Comparison of ENCODE assay signal across 30 mouse cellular contexts in the genomic region with DNA sequence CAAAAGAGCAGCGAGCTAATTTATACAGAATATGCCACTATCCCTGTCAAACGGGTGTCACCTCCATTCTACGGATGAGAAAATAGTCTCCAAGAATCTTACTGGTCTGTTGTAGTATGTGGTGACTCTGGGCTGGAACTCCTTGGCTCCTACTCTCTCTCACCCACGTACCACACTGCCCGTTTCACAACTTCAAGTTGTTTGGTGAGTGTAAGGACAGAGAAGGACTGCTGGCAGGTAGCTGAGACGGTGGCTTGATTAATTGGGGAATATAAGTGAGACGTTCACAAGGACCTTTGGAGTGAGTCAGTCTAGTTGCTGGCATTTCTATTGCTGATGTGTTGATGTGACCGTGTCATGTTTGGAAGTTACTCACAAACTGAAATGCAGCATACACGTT. TPM values are rescaled to one million over a fixed set of nuclear protein-coding genes. Genes with fewer than 3 reads are reported as not detected.
DNase-seq lines count a peak whose midpoint lies in the region; ATAC-seq and TF ChIP-seq lines count a peak whose summit lies in the region.
"Had no signal": no experiment of that assay in that cellular context is flagged by ENCODE, and none has a peak within 500 bp of the region (broad histone marks: within the 10 kb centered on the region; RNA-seq: fewer than 3 reads in every experiment).

No protein-coding gene starts in this region.

- TF ChIP-seq POLR2A in kidney, adult 2 months (IDR thresholded peaks at IDR 0.05; ENCODE audit: low read depth, low read length) = no peak

- 73% methylated on average over 9 of the region's 9 CpGs for WGBS in kidney, adult 2 months
- WGBS in kidney, embryonic 14.5 days = 91% methylated on average over 9 of the region's 9 CpGs
- WGBS in neural tube, embryonic 14.5 days = 93% methylated on average over 9 of the region's 9 CpGs

- peaks cover 1% of the 10 kb centered on the region; the same call in 1 of the 2 replicates for H3K36me3 ChIP-seq in kidney, adult 2 months (ENCODE audit: control insufficient read depth, insufficient read depth, low read length)
- H3K36me3 ChIP-seq in kidney, embryonic 14.5 days (ENCODE audit: control insufficient read depth, insufficient read depth, low read length) = no peaks in the 10 kb centered on the region; the same call in 1 of the 2 replicates
- peaks cover 57% of the 10 kb centered on the region for H3K36me3 ChIP-seq in megakaryocyte, embryonic 14.5 days (replicated peaks; ENCODE audit: low read length)
- no peaks in the 10 kb centered on the region for H3K36me3 ChIP-seq in neural tube, embryonic 14.5 days (ENCODE audit: control insufficient read depth, insufficient read depth, low read length)
- H3K36me3 ChIP-seq: embryonic facial prominence, embryonic 13.5 days; limb, embryonic 15.5 days had no signal

- no peak overlapping the region for H3K4me2 ChIP-seq in kidney, embryonic 14.5 days (replicated peaks; ENCODE audit: low read depth, low read length)
- H3K4me2 ChIP-seq in neural tube, embryonic 14.5 days (ENCODE audit: low read depth, low read length) = peak overlapping the region; percentile 3; the same call in 1 of the 2 replicates
- H3K4me2 ChIP-seq: heart, embryonic 11.5 days; limb, embryonic 15.5 days; lung, embryonic 14.5 days had no signal

- no peaks in the 10 kb centered on the region for H3K9me3 ChIP-seq in kidney, embryonic 14.5 days (ENCODE audit: control insufficient read depth, low read length)
- no peaks in the 10 kb centered on the region for H3K9me3 ChIP-seq in megakaryocyte, embryonic 14.5 days
- H3K9me3 ChIP-seq in neural tube, embryonic 14.5 days (ENCODE audit: control insufficient read depth, low read length) = no peaks in the 10 kb centered on the region
- H3K9me3 ChIP-seq: embryonic facial prominence, embryonic 13.5 days; forebrain, embryonic 13.5 days; hindbrain, embryonic 15.5 days; limb, embryonic 10.5 days; limb, embryonic 15.5 days had no signal

- no peak overlapping the region for H3K27ac ChIP-seq in kidney, adult 2 months (ENCODE audit: insufficient read depth, low read depth, low read length)
- H3K27ac ChIP-seq in kidney, embryonic 14.5 days (ENCODE audit: low read depth, low read length) = no peak overlapping the region
- no peak overlapping the region for H3K27ac ChIP-seq in neural tube, embryonic 14.5 days (ENCODE audit: low read depth, low read length)
- H3K27ac ChIP-seq: embryonic facial prominence, embryonic 13.5 days; forebrain, embryonic 13.5 days; hindbrain, embryonic 15.5 days; limb, embryonic 10.5 days; limb, embryonic 15.5 days; stomach, postnatal 0 days had no signal

- H3K9ac ChIP-seq in kidney, embryonic 14.5 days (ENCODE audit: low read depth, low read length) = no peak overlapping the region
- no peak overlapping the region for H3K9ac ChIP-seq in neural tube, embryonic 14.5 days (replicated peaks; ENCODE audit: low read depth, low read length)
- H3K9ac ChIP-seq: embryonic facial prominence, embryonic 13.5 days; forebrain, embryonic 13.5 days; hindbrain, embryonic 15.5 days; limb, embryonic 15.5 days; lung, embryonic 14.5 days had no signal

- peaks cover 38% of the 10 kb centered on the region for H3K4me1 ChIP-seq in kidney, adult 2 months (ENCODE audit: control insufficient read depth, insufficient read depth, low read length)
- H3K4me1 ChIP-seq in kidney, embryonic 14.5 days (ENCODE audit: control insufficient read depth, insufficient read depth, low read length) = peaks cover 9% of the 10 kb centered on the region
- peaks cover 66% of the 10 kb centered on the region for H3K4me1 ChIP-seq in megakaryocyte, embryonic 14.5 days
- H3K4me1 ChIP-seq in neural tube, embryonic 14.5 days (ENCODE audit: control insufficient read depth, insufficient read depth, low read length) = peaks cover 8% of the 10 kb centered on the region

- H3K4me3 ChIP-seq in kidney, adult 2 months (ENCODE audit: insufficient read depth, low read depth, low read length) = peak overlapping the region; percentile 50; the same call in 1 of the 2 replicates
- no peak overlapping the region for H3K4me3 ChIP-seq in kidney, embryonic 14.5 days (ENCODE audit: low read length)
- peak overlapping the region; percentile 18 for H3K4me3 ChIP-seq in megakaryocyte, embryonic 14.5 days (replicated peaks)
- no peak overlapping the region for H3K4me3 ChIP-seq in neural tube, embryonic 14.5 days (ENCODE audit: low read depth, low read length)
- H3K4me3 ChIP-seq: embryonic facial prominence, embryonic 13.5 days; forebrain, embryonic 13.5 days; limb, embryonic 10.5 days; limb, embryonic 15.5 days had no signal

- ATAC-seq in kidney, embryonic 14.5 days (ENCODE audit: low FRiP score, low TSS enrichment) = no peak
- no peak for ATAC-seq in megakaryocyte, adult 5-6 weeks (ENCODE audit: poor library complexity, severe bottlenecking)
- no peak for ATAC-seq in neural tube, embryonic 14.5 days (ENCODE audit: low read depth)
- ATAC-seq: forebrain, embryonic 13.5 days had no signal

- no peak for DNase-seq in kidney, adult 2 months
- DNase-seq in gonadal fat pad, adult 2 months (ENCODE audit: low read depth) = peak; percentile 70
- no peak for DNase-seq in kidney, adult 8-10 months
- DNase-seq: adrenal gland, postnatal 25 days; B cell, adult 2 months; cerebellum, adult 11-12 months; cerebellum, adult 9-11 months; gastrocnemius, postnatal 14 days; heart, adult 18-20 months; heart, postnatal 36 days; kidney, adult 18-20 months; kidney, postnatal 10 days; layer of hippocampus, postnatal 36 days; lung, embryonic 14.5 days; midbrain, embryonic 14.5 days; right cerebral cortex, adult 18-20 months; spleen, adult 18-20 months; thymus, adult 18-20 months; thymus, postnatal 25 days had no signal

- no peak for TF ChIP-seq CTCF in kidney, adult 2 months (conservative IDR thresholded peaks at IDR 0.05; ENCODE audit: insufficient read depth, insufficient read length, low read depth, low read length)

- no peaks in the 10 kb centered on the region for H3K27me3 ChIP-seq in kidney, adult 2 months (replicated peaks; ENCODE audit: control insufficient read depth, insufficient read depth, low read length)
- H3K27me3 ChIP-seq in kidney, embryonic 14.5 days (ENCODE audit: control insufficient read depth, insufficient read depth, low read length) = no peaks in the 10 kb centered on the region
- H3K27me3 ChIP-seq in megakaryocyte, embryonic 14.5 days (replicated peaks) = no peaks in the 10 kb centered on the region
- H3K27me3 ChIP-seq in neural tube, embryonic 14.5 days (ENCODE audit: control insufficient read depth, insufficient read depth, low read length) = no peaks in the 10 kb centered on the region
- H3K27me3 ChIP-seq: embryonic facial prominence, embryonic 13.5 days; forebrain, embryonic 13.5 days; hindbrain, embryonic 15.5 days; limb, embryonic 15.5 days had no signal

RNA-seq across cellular contexts. Expression of a gene that starts 3.3 kb away (rescaled TPM):
- polyA plus RNA-seq in kidney, adult 2 months (2012; rRNA removed) = 178 and 213 TPM in 2 replicates
- 29.1 and 53.7 TPM in 2 replicates for polyA plus RNA-seq in kidney, embryonic 14.5 days (2014; fragmentation: Nextera tagmentation; extraction: Ambion mirVana)
- 13.5 and 14.1 TPM in 2 replicates for polyA plus RNA-seq in megakaryocyte, embryonic 14.5 days (2012; ENCODE audit: insufficient read depth, low replicate concordance)
- 107 and 122 TPM in 2 replicates for total RNA-seq in megakaryocyte, adult 5-6 weeks (2015)
- 95.1 and 116 TPM in 2 replicates for total RNA-seq in megakaryocyte, adult 5-6 weeks (2017)
- 35.6 and 40.1 TPM in 2 replicates for polyA plus RNA-seq in gonadal fat pad, adult 2 months (2012; rRNA removed)
- polyA plus RNA-seq in neural tube, embryonic 14.5 days (2014; fragmentation: Nextera tagmentation; extraction: Ambion mirVana) = 82.6 and 95.8 TPM in 2 replicates

Comparison
In these comparisons a context has a peak if more than half of its experiments do, and no peak if none do; other contexts are left out.
1. H3K4me3 ChIP-seq: peak in kidney, adult 2 months (single experiment) and megakaryocyte, embryonic 14.5 days (single experiment); none in kidney, embryonic 14.5 days (single experiment) and neural tube, embryonic 14.5 days (single experiment).